12 mouse cellular contexts compared by ENCODE assay signal in the genomic region with DNA sequence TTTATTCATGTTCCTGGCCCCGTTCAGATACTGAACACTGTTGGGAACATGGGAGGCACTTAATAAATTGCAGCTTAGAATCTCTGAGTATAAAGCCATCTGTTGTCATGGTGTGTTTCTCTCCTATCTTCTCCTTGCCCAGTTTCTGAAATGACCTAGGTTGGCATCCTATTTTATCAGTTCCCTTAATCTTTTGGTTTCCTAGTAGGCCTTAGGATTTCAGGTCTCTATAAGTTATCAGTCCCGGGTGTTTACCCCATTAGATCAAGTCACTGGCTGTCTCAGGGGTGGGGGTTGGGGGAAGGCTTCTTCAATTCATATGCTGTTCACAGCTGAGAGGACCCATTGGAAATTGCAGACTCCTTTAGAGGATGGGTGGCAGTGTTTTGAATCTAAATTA. TPM values are rescaled to one million over a fixed set of nuclear protein-coding genes. Genes with fewer than 3 reads are reported as not detected.
A peak's percentile ranks its signal among the peaks of the same experiment; 100 is the strongest.
DNase-seq lines count a peak whose midpoint lies in the region; ATAC-seq and TF ChIP-seq lines count a peak whose summit lies in the region.
"Had no signal": no experiment of that assay in that cellular context is flagged by ENCODE, and none has a peak within 500 bp of the region (broad histone marks: within the 10 kb centered on the region; RNA-seq: fewer than 3 reads in every experiment).

No protein-coding gene starts in this region.

- peak overlapping the region; percentile 98 for H3K4me2 ChIP-seq in heart, postnatal 0 days (ENCODE audit: low read depth, low read length)
- peak overlapping the region; percentile 65 for H3K4me2 ChIP-seq in embryonic facial prominence, embryonic 11.5 days (ENCODE audit: low read depth, low read length)
- peak overlapping the region; percentile 76 for H3K4me2 ChIP-seq in intestine, embryonic 14.5 days (ENCODE audit: low read length)
- H3K4me2 ChIP-seq in midbrain, embryonic 16.5 days (ENCODE audit: low read length) = peak overlapping the region; percentile 85

- H3K27ac ChIP-seq in heart, postnatal 0 days (ENCODE audit: low read depth) = no peak overlapping the region
- H3K27ac ChIP-seq in embryonic facial prominence, embryonic 11.5 days (replicated peaks; ENCODE audit: low read depth, low read length) = no peak overlapping the region
- no peak overlapping the region for H3K27ac ChIP-seq in intestine, embryonic 14.5 days (ENCODE audit: low read depth)
- no peak overlapping the region for H3K27ac ChIP-seq in midbrain, embryonic 16.5 days (ENCODE audit: low read length)

- no peaks in the 10 kb centered on the region for H3K9me3 ChIP-seq in heart, postnatal 0 days (replicated peaks; ENCODE audit: control insufficient read depth, low read length)
- H3K9me3 ChIP-seq in embryonic facial prominence, embryonic 11.5 days (replicated peaks; ENCODE audit: control insufficient read depth, low read length) = no peaks in the 10 kb centered on the region
- no peaks in the 10 kb centered on the region for H3K9me3 ChIP-seq in intestine, embryonic 14.5 days (ENCODE audit: control insufficient read depth, low read length)
- H3K9me3 ChIP-seq in midbrain, embryonic 16.5 days (replicated peaks; ENCODE audit: control insufficient read depth, low read length, poor library complexity, severe bottlenecking) = no peaks in the 10 kb centered on the region

- no peaks in the 10 kb centered on the region for H3K27me3 ChIP-seq in heart, postnatal 0 days (ENCODE audit: control insufficient read depth, insufficient read depth, low read length)
- H3K27me3 ChIP-seq in embryonic facial prominence, embryonic 11.5 days (ENCODE audit: control insufficient read depth, insufficient read depth, low read length) = no peaks in the 10 kb centered on the region
- no peaks in the 10 kb centered on the region for H3K27me3 ChIP-seq in intestine, embryonic 14.5 days (replicated peaks; ENCODE audit: control insufficient read depth, insufficient read depth, low read length)
- no peaks in the 10 kb centered on the region for H3K27me3 ChIP-seq in midbrain, embryonic 16.5 days (ENCODE audit: control insufficient read depth, insufficient read depth, low read depth, low read length)

- WGBS in heart, postnatal 0 days = 49% methylated on average over 2 of the region's 2 CpGs
- WGBS in embryonic facial prominence, embryonic 11.5 days = 78% methylated on average over 2 of the region's 2 CpGs
- WGBS in intestine, embryonic 14.5 days = 49% methylated on average over 2 of the region's 2 CpGs
- WGBS in midbrain, embryonic 16.5 days = 76% methylated on average over 2 of the region's 2 CpGs

- no peak for TF ChIP-seq EP300 in heart, postnatal 0 days (IDR thresholded peaks at IDR 0.05; ENCODE audit: low read depth)

- H3K9ac ChIP-seq in heart, postnatal 0 days (replicated peaks; ENCODE audit: low read depth, low read length) = peak overlapping the region; percentile 88
- no peak overlapping the region for H3K9ac ChIP-seq in embryonic facial prominence, embryonic 11.5 days (replicated peaks; ENCODE audit: low read length)
- peak overlapping the region; percentile 87 for H3K9ac ChIP-seq in intestine, embryonic 14.5 days (ENCODE audit: low read length)
- peak overlapping the region; percentile 94 for H3K9ac ChIP-seq in midbrain, embryonic 16.5 days (ENCODE audit: low read depth, low read length)

- peak overlapping the region; percentile 91 for H3K4me3 ChIP-seq in heart, postnatal 0 days (ENCODE audit: low read depth, low read length)
- peak overlapping the region; percentile 85; the same call in 1 of the 2 replicates for H3K4me3 ChIP-seq in embryonic facial prominence, embryonic 11.5 days (ENCODE audit: low read depth, low read length)
- peak overlapping the region; percentile 85 for H3K4me3 ChIP-seq in intestine, embryonic 14.5 days (ENCODE audit: low read depth, low read length)
- H3K4me3 ChIP-seq in midbrain, embryonic 16.5 days (ENCODE audit: low read depth, low read length) = peak overlapping the region; percentile 80; the same call in 1 of the 2 replicates

- peaks cover 9% of the 10 kb centered on the region for H3K4me1 ChIP-seq in heart, postnatal 0 days (ENCODE audit: control insufficient read depth, insufficient read depth)
- H3K4me1 ChIP-seq in embryonic facial prominence, embryonic 11.5 days (ENCODE audit: control insufficient read depth, insufficient read depth, low read length) = no peaks in the 10 kb centered on the region
- H3K4me1 ChIP-seq in intestine, embryonic 14.5 days (replicated peaks; ENCODE audit: control insufficient read depth, insufficient read depth, low read length) = peaks cover 7% of the 10 kb centered on the region
- H3K4me1 ChIP-seq in midbrain, embryonic 16.5 days (ENCODE audit: control insufficient read depth, insufficient read depth, low read length) = peaks cover 9% of the 10 kb centered on the region

- TF ChIP-seq CTCF in heart, postnatal 0 days (IDR thresholded peaks at IDR 0.05; ENCODE audit: low read depth) = no peak

- intact Hi-C loops in gastrocnemius, postnatal 36 days (cut with DNase I) = no loop called here

- 0 out of 2 replicates have a peak, but pooled peaks cover 4% of the 10 kb centered on the region for H3K36me3 ChIP-seq in heart, postnatal 0 days (replicated peaks; ENCODE audit: control insufficient read depth, insufficient read depth, low read length)
- no peaks in the 10 kb centered on the region for H3K36me3 ChIP-seq in embryonic facial prominence, embryonic 11.5 days (replicated peaks; ENCODE audit: control insufficient read depth, insufficient read depth, low read depth, low read length)
- peaks cover 11% of the 10 kb centered on the region; the same call in 1 of the 2 replicates for H3K36me3 ChIP-seq in intestine, embryonic 14.5 days (ENCODE audit: control insufficient read depth, insufficient read depth, low read length)
- no peaks in the 10 kb centered on the region for H3K36me3 ChIP-seq in midbrain, embryonic 16.5 days (ENCODE audit: control insufficient read depth, insufficient read depth, low read length)

- no peak for DNase-seq in heart, postnatal 0 days (ENCODE audit: low spot score)
- no peak for DNase-seq in heart, adult 8-10 months (ENCODE audit: low spot score)
- DNase-seq in embryonic facial prominence, embryonic 11.5 days (ENCODE audit: low spot score) = no peak
- no peak for DNase-seq in intestine, embryonic 14.5 days (ENCODE audit: low spot score)
- DNase-seq in gastrocnemius, postnatal 36 days = no peak
- no peak for DNase-seq in Muller cell, postnatal 12 days (ENCODE audit: inconsistent ontology term)
- DNase-seq in B cell, adult 2 months = no peak
- DNase-seq: lung, postnatal 4 days; thymus, adult 18-20 months had no signal

- no peak for ATAC-seq in heart, postnatal 0 days (ENCODE audit: insufficient read depth, low read depth)
- ATAC-seq in embryonic facial prominence, embryonic 11.5 days (replicated peaks; ENCODE audit: insufficient number of reproducible peaks, low FRiP score, low TSS enrichment, low read depth) = no peak
- no peak for ATAC-seq in intestine, embryonic 14.5 days (replicated peaks; ENCODE audit: low FRiP score, low TSS enrichment, low read depth)
- ATAC-seq in midbrain, embryonic 16.5 days = no peak

RNA-seq across cellular contexts. Expression of a gene that starts 1.0 kb away (rescaled TPM):
- not detected in 2 replicates for total RNA-seq in heart, postnatal 0 days (2014; rRNA removed; ENCODE audit: low replicate concordance)
- not detected in 2 replicates for polyA plus RNA-seq in heart, postnatal 0 days (2015; fragmentation: Nextera tagmentation; extraction: Ambion mirVana)
- not detected for total RNA-seq in heart, adult 8-10 months (2022)
- not detected in 2 replicates for polyA plus RNA-seq in embryonic facial prominence, embryonic 11.5 days (2014; fragmentation: Nextera tagmentation; extraction: Ambion mirVana)
- 0.07 TPM in 1 of 2 replicates, not detected in the other for polyA plus RNA-seq in intestine, embryonic 14.5 days (2014; fragmentation: Nextera tagmentation; extraction: Ambion mirVana)
- not detected in 2 replicates for polyA plus RNA-seq in midbrain, embryonic 16.5 days (2015; fragmentation: Nextera tagmentation; extraction: Ambion mirVana)
- total RNA-seq in gastrocnemius, postnatal 36 days (2021) = not detected
- total RNA-seq: common myeloid progenitor, adult 5-6 weeks had no signal

RNA-seq across cellular contexts. Expression of a gene that starts 1.2 kb away (rescaled TPM):
- 64.7 and 73.5 TPM in 2 replicates for total RNA-seq in heart, postnatal 0 days (2014; rRNA removed; ENCODE audit: low replicate concordance)
- 82.0 and 83.5 TPM in 2 replicates for polyA plus RNA-seq in heart, postnatal 0 days (2015; fragmentation: Nextera tagmentation; extraction: Ambion mirVana)
- total RNA-seq in heart, adult 8-10 months (2022) = 10 to 100 TPM; 59.9 to 67.2 (median 63.8) TPM
- 157 and 161 TPM in 2 replicates for polyA plus RNA-seq in embryonic facial prominence, embryonic 11.5 days (2014; fragmentation: Nextera tagmentation; extraction: Ambion mirVana)
- 147 and 154 TPM in 2 replicates for polyA plus RNA-seq in intestine, embryonic 14.5 days (2014; fragmentation: Nextera tagmentation; extraction: Ambion mirVana)
- 277 and 284 TPM in 2 replicates for polyA plus RNA-seq in midbrain, embryonic 16.5 days (2015; fragmentation: Nextera tagmentation; extraction: Ambion mirVana)
- 10 to 100 TPM; 25.0 to 26.1 TPM for total RNA-seq in gastrocnemius, postnatal 36 days (2021)

RNA-seq across cellular contexts. Expression of a gene that starts 29.2 kb away (rescaled TPM):
- total RNA-seq in heart, postnatal 0 days (2014; rRNA removed; ENCODE audit: low replicate concordance) = 105 and 267 TPM in 2 replicates
- polyA plus RNA-seq in heart, postnatal 0 days (2015; fragmentation: Nextera tagmentation; extraction: Ambion mirVana) = 179 and 181 TPM in 2 replicates
- 10 to 100 TPM; 46.0 to 70.3 (median 55.0) TPM for total RNA-seq in heart, adult 8-10 months (2022)
- polyA plus RNA-seq in embryonic facial prominence, embryonic 11.5 days (2014; fragmentation: Nextera tagmentation; extraction: Ambion mirVana) = 55.5 and 65.0 TPM in 2 replicates
- 281 and 305 TPM in 2 replicates for polyA plus RNA-seq in intestine, embryonic 14.5 days (2014; fragmentation: Nextera tagmentation; extraction: Ambion mirVana)
- 50.1 and 50.8 TPM in 2 replicates for polyA plus RNA-seq in midbrain, embryonic 16.5 days (2015; fragmentation: Nextera tagmentation; extraction: Ambion mirVana)
- 10 to 100 TPM; 28.3 to 30.4 TPM for total RNA-seq in gastrocnemius, postnatal 36 days (2021)

RNA-seq across cellular contexts. Expression of a gene that starts 42.0 kb away (rescaled TPM):
- not detected in 2 replicates for total RNA-seq in heart, postnatal 0 days (2014; rRNA removed; ENCODE audit: low replicate concordance)
- not detected in 2 replicates for polyA plus RNA-seq in heart, postnatal 0 days (2015; fragmentation: Nextera tagmentation; extraction: Ambion mirVana)
- total RNA-seq in heart, adult 8-10 months (2022) = not detected
- polyA plus RNA-seq in embryonic facial prominence, embryonic 11.5 days (2014; fragmentation: Nextera tagmentation; extraction: Ambion mirVana) = not detected in 2 replicates
- polyA plus RNA-seq in intestine, embryonic 14.5 days (2014; fragmentation: Nextera tagmentation; extraction: Ambion mirVana) = not detected in 2 replicates
- not detected in 2 replicates for polyA plus RNA-seq in midbrain, embryonic 16.5 days (2015; fragmentation: Nextera tagmentation; extraction: Ambion mirVana)
- not detected for total RNA-seq in gastrocnemius, postnatal 36 days (2021)
- total RNA-seq: common myeloid progenitor, adult 5-6 weeks; ES-E14 had no signal

RNA-seq across cellular contexts. Expression of a gene that starts 52.3 kb away (rescaled TPM):
- not detected in 2 replicates for total RNA-seq in heart, postnatal 0 days (2014; rRNA removed; ENCODE audit: low replicate concordance)
- not detected in 2 replicates for polyA plus RNA-seq in heart, postnatal 0 days (2015; fragmentation: Nextera tagmentation; extraction: Ambion mirVana)
- total RNA-seq in heart, adult 8-10 months (2022) = not detected
- polyA plus RNA-seq in embryonic facial prominence, embryonic 11.5 days (2014; fragmentation: Nextera tagmentation; extraction: Ambion mirVana) = not detected in 2 replicates
- polyA plus RNA-seq in intestine, embryonic 14.5 days (2014; fragmentation: Nextera tagmentation; extraction: Ambion mirVana) = not detected in 2 replicates
- polyA plus RNA-seq in midbrain, embryonic 16.5 days (2015; fragmentation: Nextera tagmentation; extraction: Ambion mirVana) = not detected in 2 replicates
- not detected for total RNA-seq in gastrocnemius, postnatal 36 days (2021)
- total RNA-seq: common myeloid progenitor, adult 5-6 weeks; ES-E14 had no signal
